Mouse (Mus musculus): ENCODE measurements around the gene Cpb2.
A peak's percentile ranks its signal among the peaks of the same experiment; 100 is the strongest.

Cpb2 gene

GRCm38 (mm10) chr14:75242087-75242486 is at the start of gene Cpb2:
TSS of gene Cpb2 (plus strand) at chr14:75242287.
- DNase-seq (ENCODE audit: low spot score), result no peak

- no peak for DNase-seq (ENCODE audit: low spot score)
Measured at GRCm38 (mm10) chr14:75192427-75192826, 49.7 kb upstream of the Cpb2 start.

DNA sequence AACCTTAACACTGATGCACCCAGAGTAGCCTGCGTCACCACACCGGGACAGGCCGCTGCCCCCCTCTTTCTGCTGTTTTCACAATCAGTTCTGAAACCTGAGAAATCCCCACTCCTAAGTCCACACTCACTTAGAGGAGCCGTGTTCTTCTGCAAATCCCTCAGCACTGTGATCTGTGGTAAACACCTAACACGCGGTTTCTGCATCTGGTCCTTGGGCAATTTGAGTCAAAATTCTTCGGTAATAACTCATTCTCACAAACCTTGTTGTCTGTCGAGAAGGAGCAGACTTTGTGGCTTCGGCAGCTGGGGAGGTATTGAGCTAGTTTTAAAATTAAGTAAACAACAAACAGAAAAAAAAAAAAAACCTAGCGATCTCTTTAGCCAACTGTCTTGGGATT is 49.2 kb upstream of the Cpb2 start:
- no peak for DNase-seq (ENCODE audit: low spot score)

GRCm38 (mm10) chr14:75195530-75195929 is 46.6 kb upstream of the Cpb2 start:
- DNase-seq (ENCODE audit: low spot score), result no peak

GRCm38 (mm10) chr14:75197027-75197426 is 45.1 kb upstream of the Cpb2 start:
- peak; percentile 24 for DNase-seq (ENCODE audit: low spot score)

DNA sequence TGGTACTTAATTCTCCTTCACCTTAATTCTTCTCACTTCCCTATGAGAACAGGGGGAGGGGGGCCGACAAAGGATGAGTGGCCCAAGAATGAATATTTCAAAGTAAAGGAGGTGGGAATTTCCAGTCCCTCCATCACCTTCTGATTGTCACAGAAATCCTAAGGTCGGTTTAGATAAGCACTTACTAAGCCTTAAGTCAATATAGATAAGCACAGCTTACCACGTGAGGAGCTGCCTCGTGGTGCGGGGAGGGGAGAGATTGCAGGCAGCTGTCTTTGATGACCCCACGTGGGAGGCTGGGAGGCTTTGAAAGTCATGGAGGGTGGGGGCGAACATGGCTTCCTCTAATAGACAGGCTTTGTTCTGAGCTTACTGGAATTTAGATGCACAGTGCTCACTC is 44.4 kb upstream of the Cpb2 start:
- no peak for DNase-seq (ENCODE audit: low spot score)

DNA sequence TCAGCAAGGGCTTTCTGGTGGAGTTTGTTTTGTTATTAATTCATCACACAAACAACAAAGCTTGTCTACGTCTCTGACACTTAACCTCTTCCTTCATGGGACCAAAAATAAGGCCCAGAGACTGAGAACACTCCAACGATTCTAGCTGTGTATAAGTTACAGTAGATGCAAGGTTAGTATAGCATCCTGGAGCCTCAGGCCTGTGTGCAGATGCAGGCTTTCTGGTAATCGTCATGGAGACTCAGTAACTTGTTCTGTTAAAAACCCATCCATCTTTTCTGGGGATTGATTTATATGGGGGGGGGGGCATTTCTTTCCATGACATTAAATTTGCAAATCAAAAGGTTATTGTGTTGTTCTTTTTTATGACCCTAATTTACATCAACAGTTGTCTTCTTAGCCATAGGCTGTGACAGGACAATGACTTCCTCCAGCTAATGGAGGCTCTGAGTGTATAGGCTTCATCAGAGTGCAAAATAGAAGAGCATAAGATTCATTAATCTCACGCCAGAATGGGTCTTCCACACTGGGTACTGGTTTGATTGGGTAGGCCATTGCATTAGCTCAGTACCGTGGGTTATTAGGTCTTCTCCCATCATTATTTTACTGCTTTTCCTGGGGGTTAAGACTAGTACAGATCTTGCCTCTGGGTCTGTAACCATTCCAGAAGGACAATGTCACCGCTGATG is 36.6 kb upstream of the Cpb2 start:
- no peak for DNase-seq (ENCODE audit: low spot score)

GRCm38 (mm10) chr14:75206307-75206706 is 35.8 kb upstream of the Cpb2 start:
- DNase-seq (ENCODE audit: low spot score), result no peak

DNA sequence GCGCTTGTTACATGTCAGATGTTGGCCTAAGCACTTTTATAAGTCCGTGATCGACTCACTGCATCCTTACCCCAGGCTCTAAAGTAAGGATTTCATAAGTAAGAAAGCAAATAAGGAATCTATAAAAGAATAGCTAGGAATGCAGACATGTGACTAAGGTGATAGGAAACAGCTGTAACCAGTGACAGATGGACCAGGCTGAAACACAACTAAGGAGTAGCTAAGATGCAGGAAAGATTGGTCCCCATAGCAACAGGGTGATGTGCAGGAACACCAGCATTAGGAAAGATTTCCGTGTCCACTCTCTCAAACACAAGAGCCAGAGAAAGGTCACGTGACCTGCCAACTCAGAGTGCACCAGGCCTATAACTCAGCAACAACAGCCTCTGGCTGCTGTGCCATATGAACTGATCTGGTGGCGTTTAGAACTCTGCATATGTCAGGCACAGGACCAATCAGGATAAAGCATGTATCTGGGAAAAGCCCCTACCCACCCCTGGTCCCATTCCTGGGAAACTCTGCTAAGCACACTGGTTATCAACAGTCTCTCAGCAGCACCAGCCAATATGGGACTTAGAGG is 33.4 kb upstream of the Cpb2 start:
- DNase-seq (ENCODE audit: low spot score), result no peak

GRCm38 (mm10) chr14:75213752-75214151 is 28.3 kb upstream of the Cpb2 start:
- no peak for DNase-seq (ENCODE audit: low spot score)

DNA sequence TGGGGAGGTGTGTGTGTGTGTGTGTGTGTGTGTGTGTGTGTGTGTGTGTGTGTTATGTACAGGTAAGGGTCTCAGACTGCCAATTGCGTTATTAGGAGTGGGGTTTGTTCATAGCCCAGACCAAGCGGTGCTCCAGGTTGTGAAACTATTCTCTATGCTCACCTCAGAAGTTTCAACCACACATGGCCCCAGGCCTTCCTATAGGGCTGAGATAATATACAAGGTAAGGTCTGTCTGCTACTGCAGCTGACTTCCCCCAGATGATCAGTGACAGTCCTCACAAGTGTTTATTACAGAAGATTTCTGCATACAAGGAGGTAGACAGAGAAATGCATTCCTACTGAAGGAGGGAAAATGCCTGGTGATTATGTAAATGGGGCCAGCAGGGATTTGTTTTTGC is 23.2 kb upstream of the Cpb2 start:
- DNase-seq (ENCODE audit: low spot score), result no peak

- DNase-seq (ENCODE audit: low spot score), result no peak
Measured at GRCm38 (mm10) chr14:75219250-75219913, 22.7 kb upstream of the Cpb2 start.

GRCm38 (mm10) chr14:75222386-75222785 is 19.7 kb upstream of the Cpb2 start:
- no peak for DNase-seq (ENCODE audit: low spot score)

GRCm38 (mm10) chr14:75227453-75228084 is 14.5 kb upstream of the Cpb2 start:
- no peak for DNase-seq (ENCODE audit: low spot score)

GRCm38 (mm10) chr14:75229834-75230233 is 12.3 kb upstream of the Cpb2 start:
- DNase-seq (ENCODE audit: low spot score), result peak; percentile 17

DNA sequence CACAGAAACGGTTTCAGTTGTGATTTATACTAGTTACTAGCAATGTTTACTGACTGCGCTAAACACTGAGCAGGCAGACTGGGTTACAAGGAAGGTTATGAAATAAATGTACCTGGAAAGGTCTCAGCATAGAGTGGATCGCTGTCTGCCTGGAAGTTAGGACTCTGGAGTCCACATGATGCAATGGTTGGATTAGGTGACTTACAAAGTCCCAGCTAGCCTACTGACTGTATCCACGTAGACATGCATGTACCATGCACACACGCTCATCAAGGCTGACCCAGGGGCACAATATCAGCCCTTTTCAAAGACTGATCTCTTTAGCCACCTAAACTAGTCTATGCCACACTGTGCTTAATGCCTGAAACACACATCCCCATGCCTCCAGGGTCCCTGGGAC is 9.0 kb upstream of the Cpb2 start:
- DNase-seq (ENCODE audit: low spot score), result no peak

GRCm38 (mm10) chr14:75235552-75235951 is 6.5 kb upstream of the Cpb2 start:
- no peak for DNase-seq (ENCODE audit: low spot score)

GRCm38 (mm10) chr14:75235955-75236635 is 6.0 kb upstream of the Cpb2 start:
- DNase-seq (ENCODE audit: low spot score), result peak; percentile 7

GRCm38 (mm10) chr14:75236636-75237003 is 5.5 kb upstream of the Cpb2 start:
- DNase-seq (ENCODE audit: low spot score), result no peak

GRCm38 (mm10) chr14:75237096-75237495 is 5.0 kb upstream of the Cpb2 start:
- DNase-seq (ENCODE audit: low spot score), result no peak

DNA sequence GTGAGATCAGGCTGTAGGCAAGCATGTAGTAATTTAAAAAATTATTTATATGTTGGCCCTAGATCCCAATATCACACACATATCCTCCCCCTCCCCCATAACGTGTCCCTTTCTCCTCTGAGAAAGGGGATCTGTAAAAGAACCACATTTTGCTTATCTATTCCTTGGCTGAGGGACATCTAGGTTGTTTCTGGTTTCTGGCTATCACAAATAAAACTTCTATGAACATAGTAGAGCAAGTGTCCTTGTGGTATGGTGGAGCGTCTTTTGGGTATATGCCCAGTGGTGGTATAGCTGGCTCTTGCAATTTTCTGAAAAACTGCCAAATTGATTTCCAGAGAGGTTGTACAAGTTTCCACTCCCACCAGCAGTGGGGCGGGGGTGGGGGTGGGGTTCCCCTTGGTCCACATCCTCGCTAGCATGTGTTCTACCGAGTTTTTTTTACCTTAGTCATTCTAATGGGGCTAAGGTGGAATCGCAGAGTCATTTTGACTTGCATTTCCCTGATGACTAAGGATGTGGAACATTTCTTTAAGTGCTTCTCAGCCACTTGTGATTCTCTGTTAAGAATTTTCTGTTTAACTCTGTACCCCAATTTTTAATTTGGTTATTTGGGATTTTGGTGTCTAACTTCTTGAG is 3.9 kb upstream of the Cpb2 start:
- no peak for DNase-seq (ENCODE audit: low spot score)
